Mouse (Mus musculus) hindbrain, embryonic 11.5 days (tissue): ENCODE measurements around the gene Ap3b2. TPM values are rescaled to one million over a fixed set of nuclear protein-coding genes. Genes with fewer than 3 reads are reported as not detected.

ENCODE experiments used
- ATAC-seq: fragments of 200-750 bp; cut with Nextera tagmentation; 2 replicates; pipeline ENCODE4 v1.8.0; 2017; ENCODE audit warnings: mild to moderate bottlenecking, moderate TSS enrichment, moderate library complexity; ENCODE audit not compliant: low FRiP score
- DNase-seq: peaks from one replicate; pipeline ENCODE4 v3.0.0-alpha.2; 2015; ENCODE audit warnings: low spot score
- H3K27ac ChIP-seq: fragments of 300-500 bp; sonication (generic); 2 replicates; pipeline ENCODE4 v1.5.1; 2014; ENCODE audit warnings: mild to moderate bottlenecking, low read depth, low read length
- H3K27me3 ChIP-seq: fragments of 300-500 bp; sonication (generic); 2 replicates; pipeline ENCODE4 v1.6.1; 2014; ENCODE audit warnings: mild to moderate bottlenecking, low read length, moderate library complexity, mixed read lengths; ENCODE audit not compliant: control insufficient read depth, insufficient read depth
- H3K36me3 ChIP-seq: fragments of 300-500 bp; sonication (generic); 2 replicates; pipeline ENCODE4 v1.6.1; 2014; ENCODE audit warnings: mild to moderate bottlenecking, low read length, moderate library complexity, mixed read lengths; ENCODE audit not compliant: control insufficient read depth, insufficient read depth
- H3K4me1 ChIP-seq: fragments of 300-500 bp; sonication (generic); replicated peaks from 2 replicates; pipeline ENCODE4 v1.6.1; 2014; ENCODE audit warnings: low read length, mixed read lengths; ENCODE audit not compliant: control insufficient read depth, insufficient read depth
- H3K4me2 ChIP-seq: fragments of 300-500 bp; sonication (generic); replicated peaks from 2 replicates; pipeline ENCODE4 v1.6.1; 2014; ENCODE audit warnings: mild to moderate bottlenecking, low read depth, low read length
- H3K4me3 ChIP-seq: fragments of 300-500 bp; sonication (generic); 2 replicates; pipeline ENCODE4 v1.5.1; 2014; ENCODE audit warnings: low read depth, low read length
- H3K9ac ChIP-seq: fragments of 300-500 bp; sonication (generic); 2 replicates; pipeline ENCODE4 v1.6.1; 2014; ENCODE audit warnings: low read depth, low read length
- H3K9me3 ChIP-seq: fragments of 300-500 bp; sonication (generic); 2 replicates; pipeline ENCODE4 v1.6.1; 2016; ENCODE audit warnings: low read length; ENCODE audit not compliant: control insufficient read depth
- WGBS: fragments of 180-500 bp; shearing (Covaris S2); extraction: QIAGEN DNeasy Blood & Tissue Kit; methylation state at CpG from one replicate; pipeline ENCODE4 v1.1.7; 2014; 5-methylcytosine and 5-hydroxymethylcytosine counted together
- polyA plus RNA-seq: library from polyadenylated mRNA; unstranded; fragments of >200 nt; fragmentation: Nextera tagmentation; extraction: Ambion mirVana; gene quantifications from 2 replicates; pipeline ENCODE4 v1.2.1, GENCODE M21; 2014

Gene Ap3b2
- polyA plus RNA-seq = 38.7 and 46.7 TPM in 2 replicates

- H3K27me3 ChIP-seq = no peaks in the 10 kb centered on the region
- DNase-seq (peak; percentile 83), ATAC-seq (peak; percentile 93)
- H3K9me3 ChIP-seq = no peaks in the 10 kb centered on the region
- H3K27ac ChIP-seq = peak within 1 kb of the TSS; percentile 95
- peak within 1 kb of the TSS; percentile 80 for H3K9ac ChIP-seq
- peak within 1 kb of the TSS; percentile 68 for H3K4me3 ChIP-seq
- under 1% methylated on average over 55 of the region's 57 CpGs for WGBS
- peak within 1 kb of the TSS; percentile 70 for H3K4me2 ChIP-seq
- H3K36me3 ChIP-seq = no peaks in the 10 kb centered on the region
- H3K4me1 ChIP-seq = peaks cover 10% of the 10 kb centered on the region
These were observed at the start of gene Ap3b2 for GRCm38 (mm10) chr7:81493331-81494021. Gene Ap3b2 (minus strand): TSS chr7:81493925.

GRCm38 (mm10) chr7:81542934-81543333 lies 49.2 kb upstream of the Ap3b2 start:
- H3K9me3 ChIP-seq = no peaks in the 10 kb centered on the region
- DNase-seq (no peak), ATAC-seq (no peak)
- no peaks in the 10 kb centered on the region for H3K4me1 ChIP-seq
- no peak overlapping the region for H3K4me2 ChIP-seq
- no peaks in the 10 kb centered on the region for H3K36me3 ChIP-seq
- WGBS = 86% methylated on average over 8 of the region's 8 CpGs
- no peak overlapping the region for H3K27ac ChIP-seq
- no peak overlapping the region for H3K9ac ChIP-seq
- H3K27me3 ChIP-seq = no peaks in the 10 kb centered on the region
- H3K4me3 ChIP-seq = no peak overlapping the region

- Histone ChIP-seq H3K9me3 (no peaks in the 10 kb centered on the region), H3K36me3 (no peaks in the 10 kb centered on the region), H3K4me1 (no peaks in the 10 kb centered on the region), H3K27me3 (no peaks in the 10 kb centered on the region), H3K9ac (no peak overlapping the region), H3K4me3 (no peak overlapping the region), H3K4me2 (no peak overlapping the region), H3K27ac (no peak overlapping the region)
- no peak for ATAC-seq
- DNase-seq = no peak
- WGBS = 88% methylated on average over 7 of the region's 7 CpGs
These were observed 48.3 kb upstream of the Ap3b2 start for GRCm38 (mm10) chr7:81541924-81542524.

- 95% methylated on average over 1 of the region's 1 CpGs for WGBS
- Histone ChIP-seq H3K4me2 (no peak overlapping the region), H3K4me1 (no peaks in the 10 kb centered on the region), H3K27ac (no peak overlapping the region), H3K9ac (no peak overlapping the region), H3K36me3 (no peaks in the 10 kb centered on the region), H3K27me3 (no peaks in the 10 kb centered on the region), H3K4me3 (no peak overlapping the region), H3K9me3 (no peaks in the 10 kb centered on the region)
- DNase-seq (no peak), ATAC-seq (no peak)
These were observed 47.3 kb upstream of the Ap3b2 start for GRCm38 (mm10) chr7:81540999-81541398.

GRCm38 (mm10) chr7:81539565-81539964 lies 45.8 kb upstream of the Ap3b2 start:
- Histone ChIP-seq H3K4me2 (no peak overlapping the region), H3K4me3 (no peak overlapping the region), H3K27me3 (no peaks in the 10 kb centered on the region), H3K4me1 (no peaks in the 10 kb centered on the region), H3K9ac (no peak overlapping the region), H3K36me3 (no peaks in the 10 kb centered on the region), H3K9me3 (no peaks in the 10 kb centered on the region), H3K27ac (no peak overlapping the region)
- WGBS = 17% methylated on average over 2 of the region's 2 CpGs
- ATAC-seq = no peak
- DNase-seq = no peak

GRCm38 (mm10) chr7:81538070-81538675 lies 44.4 kb upstream of the Ap3b2 start:
- Histone ChIP-seq H3K4me3 (no peak overlapping the region), H3K9ac (no peak overlapping the region), H3K4me2 (no peak overlapping the region), H3K27ac (no peak overlapping the region), H3K9me3 (no peaks in the 10 kb centered on the region), H3K36me3 (peaks cover 8% of the 10 kb centered on the region; the same call in 1 of the 2 replicates), H3K27me3 (no peaks in the 10 kb centered on the region), H3K4me1 (no peaks in the 10 kb centered on the region)
- ATAC-seq = no peak
- 66% methylated on average over 2 of the region's 2 CpGs for WGBS
- DNase-seq = no peak

GRCm38 (mm10) chr7:81536478-81536877 lies 42.8 kb upstream of the Ap3b2 start:
- H3K27me3 ChIP-seq = no peaks in the 10 kb centered on the region
- H3K4me2 ChIP-seq = no peak overlapping the region
- no peak overlapping the region for H3K9ac ChIP-seq
- peaks cover 8% of the 10 kb centered on the region; the same call in 1 of the 2 replicates for H3K36me3 ChIP-seq
- ATAC-seq (no peak), DNase-seq (no peak)
- H3K27ac ChIP-seq = no peak overlapping the region
- no peaks in the 10 kb centered on the region for H3K9me3 ChIP-seq
- WGBS = 95% methylated on average over 4 of the region's 4 CpGs
- no peak overlapping the region for H3K4me3 ChIP-seq
- no peaks in the 10 kb centered on the region for H3K4me1 ChIP-seq

- Histone ChIP-seq H3K9me3 (no peaks in the 10 kb centered on the region), H3K4me1 (no peaks in the 10 kb centered on the region), H3K36me3 (peaks cover 8% of the 10 kb centered on the region; the same call in 1 of the 2 replicates), H3K9ac (no peak overlapping the region), H3K27me3 (no peaks in the 10 kb centered on the region), H3K4me2 (no peak overlapping the region), H3K4me3 (no peak overlapping the region), H3K27ac (no peak overlapping the region)
- ATAC-seq = no peak
- no peak for DNase-seq
- 87% methylated on average over 1 of the region's 1 CpGs for WGBS
These were observed 37.7 kb upstream of the Ap3b2 start for GRCm38 (mm10) chr7:81531462-81531861.
